In genomic region chr17:66342932-66343331, GRCm38 (mm10) we compare ENCODE assay signal across 26 mouse cellular contexts.
"Had no signal": no experiment of that assay in that cellular context is flagged by ENCODE, and none has a peak within 500 bp of the region (broad histone marks: within the 10 kb centered on the region; RNA-seq: fewer than 3 reads in every experiment).

No protein-coding gene starts in this region.

- H3K4me1 ChIP-seq: hindbrain, embryonic 10.5 days; hindbrain, embryonic 12.5 days; intestine, embryonic 15.5 days; limb, embryonic 13.5 days; liver, embryonic 12.5 days had no signal

- H3K36me3 ChIP-seq: intestine, embryonic 15.5 days; liver, embryonic 12.5 days had no signal

- H3K9me3 ChIP-seq: heart, embryonic 10.5 days; heart, embryonic 12.5 days; hindbrain, embryonic 12.5 days; intestine, embryonic 15.5 days; limb, embryonic 13.5 days; limb, embryonic 15.5 days; liver, embryonic 12.5 days had no signal

- H3K27me3 ChIP-seq: heart, embryonic 12.5 days; hindbrain, embryonic 12.5 days; intestine, embryonic 15.5 days; limb, embryonic 13.5 days; limb, embryonic 15.5 days; liver, embryonic 12.5 days had no signal

- H3K9ac ChIP-seq: heart, embryonic 12.5 days; hindbrain, embryonic 12.5 days; hindbrain, embryonic 14.5 days; intestine, embryonic 15.5 days; limb, embryonic 13.5 days; limb, embryonic 15.5 days; liver, embryonic 12.5 days; liver, embryonic 14.5 days had no signal

- H3K4me3 ChIP-seq: heart, embryonic 10.5 days; heart, embryonic 12.5 days; hindbrain, embryonic 10.5 days; hindbrain, embryonic 12.5 days; intestine, embryonic 15.5 days; limb, embryonic 13.5 days; limb, embryonic 15.5 days; liver, embryonic 12.5 days had no signal

- DNase-seq: gastrocnemius, postnatal 10 days; gastrocnemius, postnatal 25 days; heart, adult 18-20 months; heart, postnatal 10 days; heart, postnatal 4 days; kidney, adult 18-20 months; kidney, adult 8-10 months; kidney, postnatal 10 days; kidney, postnatal 25 days; kidney, postnatal 4 days; layer of hippocampus, adult 9-11 months; layer of hippocampus, postnatal 36 days; left cerebral cortex, postnatal 4 days had no signal

- H3K27ac ChIP-seq: heart, embryonic 10.5 days; hindbrain, embryonic 10.5 days; hindbrain, embryonic 12.5 days; hindbrain, embryonic 14.5 days; intestine, embryonic 15.5 days; limb, embryonic 13.5 days; limb, embryonic 15.5 days; liver, embryonic 12.5 days; liver, embryonic 14.5 days had no signal

- ATAC-seq: hindbrain, embryonic 16.5 days; inflammation-experienced regulatory T-cells, adult 6 months; intestine, embryonic 15.5 days; intestine, postnatal 0 days; liver, embryonic 12.5 days had no signal
